14 mouse cellular contexts compared by ENCODE assay signal in genomic region chr4:86489128-86489527, GRCm38 (mm10).
A peak's percentile ranks its signal among the peaks of the same experiment; 100 is the strongest.
DNase-seq lines count a peak whose midpoint lies in the region.
"Had no signal": no experiment of that assay in that cellular context is flagged by ENCODE, and none has a peak within 500 bp of the region (broad histone marks: within the 10 kb centered on the region; RNA-seq: fewer than 3 reads in every experiment).

No protein-coding gene starts in this region.

- 88% methylated on average over 5 of the region's 5 CpGs for WGBS in limb, embryonic 10.5 days

- H3K36me3 ChIP-seq in limb, embryonic 10.5 days, result no peaks in the 10 kb centered on the region
- H3K36me3 ChIP-seq: forebrain, embryonic 15.5 days; hindbrain, embryonic 12.5 days; limb, embryonic 15.5 days had no signal

- no peak overlapping the region for H3K27ac ChIP-seq in limb, embryonic 10.5 days
- H3K27ac ChIP-seq: forebrain, embryonic 15.5 days; hindbrain, embryonic 12.5 days; limb, embryonic 15.5 days had no signal

- DNase-seq in adrenal gland, postnatal 10 days, result peak; percentile 32
- no peak for DNase-seq in adrenal gland, adult 18-20 months (ENCODE audit: low spot score in 2 of 2)
- DNase-seq in kidney, postnatal 10 days, result peak; percentile 21
- no peak for DNase-seq in kidney, adult 11 months
- peak; percentile 25 for DNase-seq in ZHBTc4 (ENCODE audit: low read depth, low spot score)
- peak; percentile 19 for DNase-seq in limb, embryonic 10.5 days (ENCODE audit: low spot score)
- DNase-seq in left cerebral cortex, adult 11 months (ENCODE audit: low spot score), result no peak
- DNase-seq in right cerebral cortex, adult 18-20 months, result no peak
- DNase-seq: cerebellum, adult 18-20 months; lung, adult 2 months; thymus, postnatal 4 days had no signal

- H3K4me1 ChIP-seq in limb, embryonic 10.5 days, result peaks cover 22% of the 10 kb centered on the region
- H3K4me1 ChIP-seq: forebrain, embryonic 15.5 days; hindbrain, embryonic 12.5 days had no signal

- no peaks in the 10 kb centered on the region for H3K9me3 ChIP-seq in limb, embryonic 10.5 days (replicated peaks)
- H3K9me3 ChIP-seq: forebrain, embryonic 15.5 days; hindbrain, embryonic 12.5 days; limb, embryonic 15.5 days had no signal

- no peaks in the 10 kb centered on the region for H3K27me3 ChIP-seq in limb, embryonic 10.5 days (ENCODE audit: low read depth, poor library complexity, severe bottlenecking)
- H3K27me3 ChIP-seq: forebrain, embryonic 15.5 days; hindbrain, embryonic 12.5 days; limb, embryonic 15.5 days had no signal

- no peak overlapping the region for H3K4me3 ChIP-seq in limb, embryonic 10.5 days
- H3K4me3 ChIP-seq: forebrain, embryonic 15.5 days; hindbrain, embryonic 12.5 days; limb, embryonic 15.5 days had no signal

Comparison
In these comparisons a context has a peak if more than half of its experiments do, and no peak if none do; other contexts are left out.
1. DNase-seq: peak in adrenal gland, postnatal 10 days (single experiment), kidney, postnatal 10 days (single experiment), ZHBTc4 (single experiment) and limb, embryonic 10.5 days (single experiment); none in adrenal gland, adult 18-20 months (0 of 2), kidney, adult 11 months (single experiment), left cerebral cortex, adult 11 months (single experiment) and right cerebral cortex, adult 18-20 months (single experiment).